Mouse (Mus musculus) bone marrow, adult 2 months (tissue): ENCODE measurements around the gene Dnajb14.

Experiments
- CTCF ChIP-seq: fragments of 200-500 bp; IDR thresholded peaks from 2 replicates; pipeline ENCODE4 v1.5.1; 2011; ENCODE audit warnings: low read length, control low read depth; ENCODE audit not compliant: control insufficient read depth, insufficient read depth
- POLR2A ChIP-seq: fragments of 200-500 bp; IDR thresholded peaks from 2 replicates; pipeline ENCODE4 v1.6.1; 2011; ENCODE audit warnings: low read depth, mild to moderate bottlenecking, control low read depth, low read length, borderline replicate concordance; ENCODE audit not compliant: control insufficient read depth

DNA sequence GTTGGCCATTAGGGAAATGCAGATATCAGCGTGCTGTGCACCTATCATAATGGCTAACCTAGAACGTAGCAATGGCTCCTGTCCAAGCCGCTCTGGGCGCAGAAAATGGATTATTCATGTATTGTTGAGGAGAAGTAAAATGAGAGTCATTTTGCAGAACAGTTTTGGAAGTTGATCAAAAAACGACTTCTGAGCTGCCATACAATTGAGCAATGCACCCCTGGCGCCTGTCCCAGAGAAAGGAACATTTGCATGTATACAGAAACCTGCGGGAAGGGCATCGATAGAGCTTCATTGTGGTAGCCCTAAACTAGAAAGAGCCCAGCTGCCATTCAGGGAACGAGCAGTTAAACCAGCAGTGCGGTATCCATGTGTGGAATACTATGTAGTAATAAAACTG is 32.7 kb downstream of the Dnajb14 start:
- TF ChIP-seq CTCF (no peak), POLR2A (no peak)
